Mouse (Mus musculus) forebrain, embryonic 11.5 days (tissue): Measurements from ENCODE around the gene Cecr2. TPM values are rescaled to one million over a fixed set of nuclear protein-coding genes. Genes with fewer than 3 reads are reported as not detected.
"Not testable (repeated sequence)": the region's sequence is repeated elsewhere in the genome, so short reads cannot be mapped to it uniquely, and the experiment has no call there.

Experiments used
- ATAC-seq: fragments of 200-750 bp; cut with Nextera tagmentation; replicated peaks from 2 replicates; pipeline ENCODE4 v1.8.0; 2017; ENCODE audit warnings: moderate TSS enrichment; ENCODE audit not compliant: low FRiP score
- DNase-seq: peaks from one replicate; pipeline ENCODE4 v3.0.0-alpha.2; 2017; ENCODE audit warnings: low spot score
- H3K27ac ChIP-seq: fragments of 300-500 bp; sonication (generic); 2 replicates; pipeline ENCODE4 v1.5.1; 2014; ENCODE audit warnings: low read depth, low read length
- H3K27me3 ChIP-seq: fragments of 300-500 bp; sonication (generic); 2 replicates; pipeline ENCODE4 v1.6.1; 2014; ENCODE audit warnings: mild to moderate bottlenecking, low read length, mixed read lengths; ENCODE audit not compliant: control insufficient read depth, insufficient read depth
- H3K36me3 ChIP-seq: fragments of 300-500 bp; sonication (generic); 2 replicates; pipeline ENCODE4 v1.6.1; 2014; ENCODE audit warnings: mild to moderate bottlenecking, low read length, moderate library complexity, mixed read lengths; ENCODE audit not compliant: control insufficient read depth, insufficient read depth
- H3K4me1 ChIP-seq: fragments of 300-500 bp; sonication (generic); replicated peaks from 2 replicates; pipeline ENCODE4 v1.6.1; 2014; ENCODE audit warnings: low read length, mixed read lengths; ENCODE audit not compliant: control insufficient read depth, insufficient read depth
- H3K4me2 ChIP-seq: fragments of 300-500 bp; sonication (generic); 2 replicates; pipeline ENCODE4 v1.6.1; 2014; ENCODE audit warnings: low read depth, mild to moderate bottlenecking, low read length, moderate library complexity, mixed read lengths; ENCODE audit not compliant: severe bottlenecking
- H3K4me3 ChIP-seq: fragments of 300-500 bp; sonication (generic); 2 replicates; pipeline ENCODE4 v1.5.1; 2014; ENCODE audit warnings: low read depth, low read length
- H3K9ac ChIP-seq: fragments of 300-500 bp; sonication (generic); 2 replicates; pipeline ENCODE4 v1.6.1; 2014; ENCODE audit warnings: low read length
- H3K9me3 ChIP-seq: fragments of 300-500 bp; sonication (generic); 2 replicates; pipeline ENCODE4 v1.6.1; 2016; ENCODE audit warnings: low read length, mixed read lengths; ENCODE audit not compliant: control insufficient read depth
- WGBS: fragments of 180-500 bp; shearing (Covaris S2); extraction: QIAGEN DNeasy Blood & Tissue Kit; methylation state at CpG from one replicate; pipeline ENCODE4 v1.1.7; 2014; 5-methylcytosine and 5-hydroxymethylcytosine counted together
- microRNA-seq: library from miRNA; unstranded; fragments of <30 nt; microRNA quantifications from one replicate; pipeline ENCODE4, GENCODE M21; 2016; ENCODE audit not compliant: insufficient number of aligned reads
- polyA plus RNA-seq: library from polyadenylated mRNA; unstranded; fragments of >200 nt; fragmentation: Nextera tagmentation; extraction: Ambion mirVana; gene quantifications from 2 replicates; pipeline ENCODE4 v1.2.1, GENCODE M21; 2014

The Cecr2 gene
- polyA plus RNA-seq, 1 experiment from 2014 or later = 22.0 TPM

GRCm38 (mm10) chr6:120806999-120807737 lies 141.0 kb downstream of the Cecr2 start:
- no peaks in the 10 kb centered on the region for H3K9me3 ChIP-seq
- H3K4me1 ChIP-seq = no peaks in the 10 kb centered on the region
- no peak for DNase-seq
- no peaks in the 10 kb centered on the region for H3K27me3 ChIP-seq
- peaks cover 5% of the 10 kb centered on the region; the same call in 1 of the 2 replicates for H3K36me3 ChIP-seq
- no peak overlapping the region for H3K27ac ChIP-seq
- no peak overlapping the region for H3K9ac ChIP-seq
- no peak overlapping the region for H3K4me2 ChIP-seq
- H3K4me3 ChIP-seq = no peak overlapping the region
- no peak for ATAC-seq
- 90% methylated on average over 5 of the region's 5 CpGs for WGBS

GRCm38 (mm10) chr6:120807738-120808081 lies 141.5 kb downstream of the Cecr2 start:
- no peak overlapping the region for H3K4me2 ChIP-seq
- no peaks in the 10 kb centered on the region for H3K27me3 ChIP-seq
- H3K4me1 ChIP-seq = no peaks in the 10 kb centered on the region
- peaks cover 5% of the 10 kb centered on the region; the same call in 1 of the 2 replicates for H3K36me3 ChIP-seq
- 96% methylated on average over 4 of the region's 4 CpGs for WGBS
- H3K9ac ChIP-seq = no peak overlapping the region
- H3K4me3 ChIP-seq = no peak overlapping the region
- H3K27ac ChIP-seq = no peak overlapping the region
- no peak for DNase-seq
- no peak for ATAC-seq
- H3K9me3 ChIP-seq = no peaks in the 10 kb centered on the region

GRCm38 (mm10) chr6:120811999-120812398 lies 145.8 kb downstream of the Cecr2 start:
- 100% methylated on average over 6 of the region's 10 CpGs for WGBS

GRCm38 (mm10) chr6:120819294-120819693 lies 153.1 kb downstream of the Cecr2 start:
- Histone ChIP-seq H3K9ac (no peak overlapping the region), H3K36me3 (peaks cover 13% of the 10 kb centered on the region), H3K27me3 (no peaks in the 10 kb centered on the region), H3K9me3 (no peaks in the 10 kb centered on the region), H3K4me1 (peaks cover 4% of the 10 kb centered on the region; the same call in 1 of the 2 replicates), H3K27ac (no peak overlapping the region), H3K4me3 (no peak overlapping the region), H3K4me2 (no peak overlapping the region)
- DNase-seq (no peak), ATAC-seq (no peak)
- 95% methylated on average over 2 of the region's 2 CpGs for WGBS

More at GRCm38 (mm10) chr6:120811999-120812398, 145.8 kb downstream of the Cecr2 start:
- not testable (repeated sequence) for H3K9me3 ChIP-seq, ATAC-seq, H3K4me3 ChIP-seq, H3K4me1 ChIP-seq, H3K27ac ChIP-seq, H3K27me3 ChIP-seq, DNase-seq, H3K36me3 ChIP-seq, H3K4me2 ChIP-seq, H3K9ac ChIP-seq

- WGBS = 90% methylated on average over 5 of the region's 5 CpGs
- Histone ChIP-seq H3K9ac (no peak overlapping the region), H3K4me1 (peaks cover 4% of the 10 kb centered on the region; the same call in 1 of the 2 replicates), H3K27ac (no peak overlapping the region), H3K36me3 (peaks cover 13% of the 10 kb centered on the region), H3K27me3 (no peaks in the 10 kb centered on the region), H3K9me3 (no peaks in the 10 kb centered on the region), H3K4me3 (no peak overlapping the region), H3K4me2 (no peak overlapping the region)
- DNase-seq (no peak), ATAC-seq (no peak)
These were observed 154.0 kb downstream of the Cecr2 start for GRCm38 (mm10) chr6:120820144-120820543.

Small RNAs within 50 kb of the gene (microRNA-seq; reads per million reads assigned to microRNA genes)
- not detected for gene Gm25193

Other genes starting within 250 kb of the Cecr2 start
- 2.6 and 3.6 TPM in 2 replicates for gene Il17ra, start 203.1 kb upstream of the Cecr2 start, polyA plus RNA-seq
- 1.1 and 1.4 TPM in 2 replicates for gene Tmem121b, start 172.6 kb upstream of the Cecr2 start, polyA plus RNA-seq
- gene Hdhd5, start 135.1 kb upstream of the Cecr2 start, polyA plus RNA-seq = 15.2 and 18.2 TPM in 2 replicates
- 0.45 and 0.47 TPM in 2 replicates for gene Slc25a18, start 107.2 kb downstream of the Cecr2 start, polyA plus RNA-seq
- 129 TPM in 2 replicates for gene Atp6v1e1, start 156.4 kb downstream of the Cecr2 start, polyA plus RNA-seq
- 46.4 and 49.8 TPM in 2 replicates for gene Bcl2l13, start 169.8 kb downstream of the Cecr2 start, polyA plus RNA-seq